Mouse (Mus musculus) heart, postnatal 0 days (tissue): ENCODE measurements around the gene Nup50.

Experiments used
- CTCF ChIP-seq: IDR thresholded peaks from 2 replicates; pipeline ENCODE4 v1.5.1; 2016; ENCODE audit warnings: antibody characterized with exemption, control low read depth, low read depth
- EP300 ChIP-seq: IDR thresholded peaks from 2 replicates; pipeline ENCODE4 v1.6.1; 2016; ENCODE audit warnings: antibody characterized with exemption, low read depth

GRCm38 (mm10) chr15:84953259-84953658 lies 30.0 kb downstream of the Nup50 start:
- no peak for TF ChIP-seq CTCF
- no peak for TF ChIP-seq EP300
